ENCODE assay signal across 24 mouse cellular contexts in the genomic region with DNA sequence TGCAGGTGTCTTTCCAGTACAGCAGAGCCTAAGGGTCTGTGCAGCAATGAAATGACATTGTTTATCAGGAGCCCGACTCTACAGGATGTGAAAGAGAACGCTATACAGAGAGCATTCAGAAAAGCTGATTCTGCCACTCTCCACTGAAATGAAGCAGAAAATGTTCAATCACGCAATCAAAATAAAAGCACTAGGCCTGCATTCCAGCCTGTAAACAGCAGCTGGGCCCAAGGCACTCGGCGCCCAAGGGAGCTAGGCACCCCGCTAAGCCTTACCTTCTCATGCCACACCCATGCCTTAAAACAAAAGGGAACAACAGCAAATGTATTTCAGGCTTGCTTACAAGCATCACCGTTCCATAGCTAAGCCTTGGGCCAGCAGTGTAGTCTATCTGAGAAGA. TPM values are rescaled to one million over a fixed set of nuclear protein-coding genes. Genes with fewer than 3 reads are reported as not detected.
DNase-seq lines count a peak whose midpoint lies in the region; ATAC-seq and TF ChIP-seq lines count a peak whose summit lies in the region.
"Had no signal": no experiment of that assay in that cellular context is flagged by ENCODE, and none has a peak within 500 bp of the region (broad histone marks: within the 10 kb centered on the region; RNA-seq: fewer than 3 reads in every experiment).

No protein-coding gene starts in this region.

- no peak overlapping the region for H3K4me3 ChIP-seq in ES-Bruce4 (ENCODE audit: low read depth, low read length)
- H3K4me3 ChIP-seq in hindbrain, embryonic 12.5 days = no peak overlapping the region
- H3K4me3 ChIP-seq in midbrain, embryonic 15.5 days = no peak overlapping the region
- no peak overlapping the region for H3K4me3 ChIP-seq in kidney, embryonic 14.5 days (ENCODE audit: low read length)
- H3K4me3 ChIP-seq: gastrocnemius, adult 2 months; limb, embryonic 10.5 days; stomach, embryonic 15.5 days had no signal

- H3K27me3 ChIP-seq in ES-Bruce4 (ENCODE audit: control insufficient read depth, insufficient read depth, low read length, poor library complexity, severe bottlenecking) = no peaks in the 10 kb centered on the region
- peaks cover 44% of the 10 kb centered on the region for H3K27me3 ChIP-seq in hindbrain, embryonic 12.5 days
- H3K27me3 ChIP-seq in midbrain, embryonic 15.5 days (replicated peaks) = peaks cover 16% of the 10 kb centered on the region
- H3K27me3 ChIP-seq in kidney, embryonic 14.5 days (ENCODE audit: control insufficient read depth, insufficient read depth, low read length) = peaks cover 29% of the 10 kb centered on the region

- H3K36me3 ChIP-seq in ES-Bruce4 (ENCODE audit: control insufficient read depth, insufficient read depth, low read length, poor library complexity, severe bottlenecking) = no peaks in the 10 kb centered on the region
- H3K36me3 ChIP-seq in hindbrain, embryonic 12.5 days = no peaks in the 10 kb centered on the region
- no peaks in the 10 kb centered on the region for H3K36me3 ChIP-seq in midbrain, embryonic 15.5 days (replicated peaks)
- no peaks in the 10 kb centered on the region for H3K36me3 ChIP-seq in kidney, embryonic 14.5 days (ENCODE audit: control insufficient read depth, insufficient read depth, low read length)
- H3K36me3 ChIP-seq: limb, embryonic 10.5 days; stomach, embryonic 15.5 days had no signal

- no peak for ATAC-seq in hindbrain, embryonic 12.5 days (ENCODE audit: low FRiP score)
- ATAC-seq in midbrain, embryonic 15.5 days (replicated peaks) = no peak
- no peak for ATAC-seq in megakaryocyte, adult 5-6 weeks (ENCODE audit: poor library complexity, severe bottlenecking)
- ATAC-seq in kidney, embryonic 14.5 days (ENCODE audit: low FRiP score, low TSS enrichment) = no peak

- WGBS in hindbrain, embryonic 12.5 days = 50% methylated on average over 7 of the region's 7 CpGs
- WGBS in midbrain, embryonic 15.5 days = 47% methylated on average over 7 of the region's 7 CpGs
- WGBS in kidney, embryonic 14.5 days = 65% methylated on average over 7 of the region's 7 CpGs

- no peak overlapping the region for H3K4me2 ChIP-seq in hindbrain, embryonic 12.5 days (replicated peaks)
- H3K4me2 ChIP-seq in midbrain, embryonic 15.5 days = no peak overlapping the region
- H3K4me2 ChIP-seq in kidney, embryonic 14.5 days (replicated peaks; ENCODE audit: low read depth, low read length) = no peak overlapping the region
- H3K4me2 ChIP-seq: heart, embryonic 11.5 days; stomach, embryonic 15.5 days had no signal

- H3K9ac ChIP-seq in ES-Bruce4 (ENCODE audit: low read depth, poor library complexity, severe bottlenecking) = no peak overlapping the region
- no peak overlapping the region for H3K9ac ChIP-seq in hindbrain, embryonic 12.5 days
- H3K9ac ChIP-seq in midbrain, embryonic 15.5 days = no peak overlapping the region
- no peak overlapping the region for H3K9ac ChIP-seq in kidney, embryonic 14.5 days (ENCODE audit: low read depth, low read length)
- H3K9ac ChIP-seq: stomach, embryonic 15.5 days had no signal

- H3K4me1 ChIP-seq in ES-Bruce4 (ENCODE audit: control insufficient read depth, insufficient read depth, low read length) = peaks cover 2% of the 10 kb centered on the region
- peaks cover 38% of the 10 kb centered on the region for H3K4me1 ChIP-seq in hindbrain, embryonic 12.5 days
- H3K4me1 ChIP-seq in midbrain, embryonic 15.5 days = peaks cover 31% of the 10 kb centered on the region
- peaks cover 22% of the 10 kb centered on the region for H3K4me1 ChIP-seq in kidney, embryonic 14.5 days (ENCODE audit: control insufficient read depth, insufficient read depth, low read length)

- no peaks in the 10 kb centered on the region for H3K9me3 ChIP-seq in ES-Bruce4 (replicated peaks; ENCODE audit: control insufficient read depth, insufficient read depth, low read length, poor library complexity, severe bottlenecking)
- no peaks in the 10 kb centered on the region for H3K9me3 ChIP-seq in hindbrain, embryonic 12.5 days (replicated peaks)
- no peaks in the 10 kb centered on the region for H3K9me3 ChIP-seq in midbrain, embryonic 15.5 days
- H3K9me3 ChIP-seq in kidney, embryonic 14.5 days (ENCODE audit: control insufficient read depth, low read length) = no peaks in the 10 kb centered on the region
- H3K9me3 ChIP-seq: limb, embryonic 10.5 days; stomach, embryonic 15.5 days had no signal

- DNase-seq in ZHBTc4 (ENCODE audit: low read depth, low spot score) = peak; percentile 55
- no peak for DNase-seq in lung, postnatal 10 days
- DNase-seq: adrenal gland, postnatal 10 days; cerebellum, adult 18-20 months; cerebellum, postnatal 36 days; gastrocnemius, adult 2 months; heart, postnatal 10 days; kidney, adult 8-10 months; kidney, postnatal 25 days; lung, adult 18-20 months; lung, postnatal 36 days; right cerebral cortex, postnatal 14 days; spleen, adult 18-20 months; thymus, adult 18-20 months; thymus, postnatal 4 days had no signal

- TF ChIP-seq EP300 in ES-Bruce4 (IDR thresholded peaks at IDR 0.05; ENCODE audit: insufficient read depth, low read depth, low read length) = peak; percentile 53; the same call in 1 of the 2 replicates

- TF ChIP-seq CTCF in ES-Bruce4 (IDR thresholded peaks at IDR 0.05; ENCODE audit: low read depth, low read length) = no peak

- TF ChIP-seq POLR2A in ES-Bruce4 (IDR thresholded peaks at IDR 0.05; ENCODE audit: insufficient read depth, low read length) = no peak

- H3K27ac ChIP-seq in ES-Bruce4 (ENCODE audit: insufficient read depth, low read length) = no peak overlapping the region
- H3K27ac ChIP-seq in hindbrain, embryonic 12.5 days = 0 out of 2 replicates have a peak overlapping the region, but pooled peaks have one; percentile 23
- peak overlapping the region; percentile 59; the same call in 1 of the 2 replicates for H3K27ac ChIP-seq in midbrain, embryonic 15.5 days
- no peak overlapping the region for H3K27ac ChIP-seq in kidney, embryonic 14.5 days (ENCODE audit: low read depth, low read length)
- H3K27ac ChIP-seq: gastrocnemius, adult 2 months; limb, embryonic 10.5 days; stomach, embryonic 15.5 days had no signal

RNA-seq across cellular contexts. Expression of a gene that starts 5.3 kb away (rescaled TPM):
- polyA plus RNA-seq in ES-Bruce4 (2011; ENCODE audit: insufficient read depth, insufficient read length, low read depth, missing spikeins) = 14.3 and 17.6 TPM in 2 replicates
- 7.3 and 7.6 TPM in 2 replicates for polyA plus RNA-seq in hindbrain, embryonic 12.5 days (2016; fragmentation: Nextera tagmentation; extraction: Ambion mirVana)
- 29.4 TPM in 2 replicates for polyA plus RNA-seq in midbrain, embryonic 15.5 days (2015; fragmentation: Nextera tagmentation; extraction: Ambion mirVana)
- total RNA-seq in megakaryocyte, adult 5-6 weeks (2015) = not detected in 2 replicates
- total RNA-seq in megakaryocyte, adult 5-6 weeks (2017) = not detected in 2 replicates
- 5.3 and 6.2 TPM in 2 replicates for polyA plus RNA-seq in kidney, embryonic 14.5 days (2014; fragmentation: Nextera tagmentation; extraction: Ambion mirVana)
- total RNA-seq: gastrocnemius, adult 2 months; liver, adult 2 months had no signal
- polyA plus RNA-seq: liver, adult 2 months had no signal

RNA-seq across cellular contexts. Expression of a gene that starts 22.5 kb away (rescaled TPM):
- 490 and 512 TPM in 2 replicates for polyA plus RNA-seq in ES-Bruce4 (2011; ENCODE audit: insufficient read depth, insufficient read length, low read depth, missing spikeins)
- polyA plus RNA-seq in hindbrain, embryonic 12.5 days (2016; fragmentation: Nextera tagmentation; extraction: Ambion mirVana) = 655 and 680 TPM in 2 replicates
- polyA plus RNA-seq in midbrain, embryonic 15.5 days (2015; fragmentation: Nextera tagmentation; extraction: Ambion mirVana) = 715 and 767 TPM in 2 replicates
- total RNA-seq in megakaryocyte, adult 5-6 weeks (2015) = 374 and 399 TPM in 2 replicates
- 54.0 and 61.6 TPM in 2 replicates for total RNA-seq in megakaryocyte, adult 5-6 weeks (2017)
- 675 and 707 TPM in 2 replicates for polyA plus RNA-seq in kidney, embryonic 14.5 days (2014; fragmentation: Nextera tagmentation; extraction: Ambion mirVana)

RNA-seq across cellular contexts. Expression of a gene that starts 30.7 kb away (rescaled TPM):
- polyA plus RNA-seq in ES-Bruce4 (2011; ENCODE audit: insufficient read depth, insufficient read length, low read depth, missing spikeins) = 31.1 and 32.1 TPM in 2 replicates
- 47.5 and 49.9 TPM in 2 replicates for polyA plus RNA-seq in hindbrain, embryonic 12.5 days (2016; fragmentation: Nextera tagmentation; extraction: Ambion mirVana)
- 153 and 155 TPM in 2 replicates for polyA plus RNA-seq in midbrain, embryonic 15.5 days (2015; fragmentation: Nextera tagmentation; extraction: Ambion mirVana)
- 0.30 and 0.33 TPM in 2 replicates for total RNA-seq in megakaryocyte, adult 5-6 weeks (2015)
- total RNA-seq in megakaryocyte, adult 5-6 weeks (2017) = 0.04 and 0.28 TPM in 2 replicates
- 7.3 and 9.0 TPM in 2 replicates for polyA plus RNA-seq in kidney, embryonic 14.5 days (2014; fragmentation: Nextera tagmentation; extraction: Ambion mirVana)

RNA-seq across cellular contexts. Expression of a gene that starts 38.8 kb away (rescaled TPM):
- polyA plus RNA-seq in ES-Bruce4 (2011; ENCODE audit: insufficient read depth, insufficient read length, low read depth, missing spikeins) = 9.0 and 11.8 TPM in 2 replicates
- polyA plus RNA-seq in hindbrain, embryonic 12.5 days (2016; fragmentation: Nextera tagmentation; extraction: Ambion mirVana) = 20.0 and 21.0 TPM in 2 replicates
- 27.7 and 28.2 TPM in 2 replicates for polyA plus RNA-seq in midbrain, embryonic 15.5 days (2015; fragmentation: Nextera tagmentation; extraction: Ambion mirVana)
- 5.1 and 5.4 TPM in 2 replicates for total RNA-seq in megakaryocyte, adult 5-6 weeks (2015)
- total RNA-seq in megakaryocyte, adult 5-6 weeks (2017) = 8.7 and 10.5 TPM in 2 replicates
- polyA plus RNA-seq in kidney, embryonic 14.5 days (2014; fragmentation: Nextera tagmentation; extraction: Ambion mirVana) = 13.3 and 19.7 TPM in 2 replicates

RNA-seq across cellular contexts. Expression of a gene that starts 54.0 kb away (rescaled TPM):
- polyA plus RNA-seq in ES-Bruce4 (2011; ENCODE audit: insufficient read depth, insufficient read length, low read depth, missing spikeins) = 39.1 TPM in 2 replicates
- 59.2 and 61.4 TPM in 2 replicates for polyA plus RNA-seq in hindbrain, embryonic 12.5 days (2016; fragmentation: Nextera tagmentation; extraction: Ambion mirVana)
- polyA plus RNA-seq in midbrain, embryonic 15.5 days (2015; fragmentation: Nextera tagmentation; extraction: Ambion mirVana) = 81.2 and 82.9 TPM in 2 replicates
- total RNA-seq in megakaryocyte, adult 5-6 weeks (2015) = 10.7 and 12.7 TPM in 2 replicates
- 6.9 and 11.5 TPM in 2 replicates for total RNA-seq in megakaryocyte, adult 5-6 weeks (2017)
- 36.5 and 37.7 TPM in 2 replicates for polyA plus RNA-seq in kidney, embryonic 14.5 days (2014; fragmentation: Nextera tagmentation; extraction: Ambion mirVana)

Comparison
In these comparisons a context has a peak if more than half of its experiments do, and no peak if none do; other contexts are left out.
1. H3K27ac ChIP-seq: peak in hindbrain, embryonic 12.5 days (single experiment) and midbrain, embryonic 15.5 days (single experiment); none in ES-Bruce4 (single experiment) and kidney, embryonic 14.5 days (single experiment).